In genomic region chr15:83746311-83746710, GRCm38 (mm10) we compare ENCODE assay signal across 10 mouse cellular contexts. TPM values are rescaled to one million over a fixed set of nuclear protein-coding genes. Genes with fewer than 3 reads are reported as not detected.
DNase-seq lines count a peak whose midpoint lies in the region; ATAC-seq and TF ChIP-seq lines count a peak whose summit lies in the region.
"Had no signal": no experiment of that assay in that cellular context is flagged by ENCODE, and none has a peak within 500 bp of the region (broad histone marks: within the 10 kb centered on the region; RNA-seq: fewer than 3 reads in every experiment).

No protein-coding gene starts in this region.

- no peaks in the 10 kb centered on the region for H3K9me3 ChIP-seq in lung, embryonic 14.5 days (ENCODE audit: low read depth, low read length)
- no peaks in the 10 kb centered on the region for H3K9me3 ChIP-seq in lung, postnatal 0 days (ENCODE audit: low read length)
- H3K9me3 ChIP-seq in embryonic facial prominence, embryonic 12.5 days: no peaks in the 10 kb centered on the region
- H3K9me3 ChIP-seq in hindbrain, embryonic 10.5 days: no peaks in the 10 kb centered on the region

- no peak overlapping the region for H3K4me3 ChIP-seq in lung, embryonic 14.5 days (ENCODE audit: low read depth, low read length)
- H3K4me3 ChIP-seq in lung, postnatal 0 days (ENCODE audit: low read depth, low read length): no peak overlapping the region
- H3K4me3 ChIP-seq in embryonic facial prominence, embryonic 12.5 days: no peak overlapping the region
- H3K4me3 ChIP-seq in hindbrain, embryonic 10.5 days: no peak overlapping the region

- ATAC-seq in lung, embryonic 14.5 days (ENCODE audit: insufficient read depth): no peak
- no peak for ATAC-seq in lung, postnatal 0 days
- ATAC-seq in embryonic facial prominence, embryonic 12.5 days (ENCODE audit: insufficient number of reproducible peaks, insufficient read depth, low FRiP score, low TSS enrichment): no peak
- no peak for ATAC-seq in CD4-positive, CD25-positive, alpha-beta regulatory T cell, adult 4 months

- H3K9ac ChIP-seq in lung, embryonic 14.5 days: no peak overlapping the region
- H3K9ac ChIP-seq in lung, postnatal 0 days (replicated peaks; ENCODE audit: low read depth): no peak overlapping the region
- no peak overlapping the region for H3K9ac ChIP-seq in embryonic facial prominence, embryonic 12.5 days

- H3K4me1 ChIP-seq in lung, embryonic 14.5 days (ENCODE audit: insufficient read depth): peaks cover 9% of the 10 kb centered on the region; the same call in 1 of the 2 replicates
- no peaks in the 10 kb centered on the region for H3K4me1 ChIP-seq in lung, postnatal 0 days (ENCODE audit: insufficient read depth, low read depth, low read length)
- peaks cover 26% of the 10 kb centered on the region for H3K4me1 ChIP-seq in embryonic facial prominence, embryonic 12.5 days
- peaks cover 32% of the 10 kb centered on the region for H3K4me1 ChIP-seq in hindbrain, embryonic 10.5 days (replicated peaks)

- 35% methylated on average over 16 of the region's 16 CpGs for WGBS in lung, embryonic 14.5 days
- 41% methylated on average over 16 of the region's 16 CpGs for WGBS in lung, postnatal 0 days
- 60% methylated on average over 16 of the region's 16 CpGs for WGBS in embryonic facial prominence, embryonic 12.5 days
- WGBS in hindbrain, embryonic 10.5 days: 80% methylated on average over 16 of the region's 16 CpGs

- H3K27me3 ChIP-seq in lung, embryonic 14.5 days (ENCODE audit: insufficient read depth, low read length): no peaks in the 10 kb centered on the region
- H3K27me3 ChIP-seq in lung, postnatal 0 days (replicated peaks; ENCODE audit: insufficient read depth, low read length): no peaks in the 10 kb centered on the region
- no peaks in the 10 kb centered on the region for H3K27me3 ChIP-seq in embryonic facial prominence, embryonic 12.5 days
- peaks cover 4% of the 10 kb centered on the region; the same call in 1 of the 2 replicates for H3K27me3 ChIP-seq in hindbrain, embryonic 10.5 days (ENCODE audit: insufficient read depth, poor library complexity, severe bottlenecking)

- peak; percentile 51 for DNase-seq in lung, embryonic 14.5 days
- DNase-seq in lung, postnatal 0 days (ENCODE audit: low spot score): no peak
- DNase-seq in left cerebral cortex, adult 18-20 months (ENCODE audit: low spot score in 2 of 2): peak; percentile 77 to 87
- peak; percentile 64 for DNase-seq in right cerebral cortex, postnatal 14 days
- DNase-seq in hindbrain, embryonic 10.5 days (ENCODE audit: low spot score): no peak
- DNase-seq: cerebellum, adult 9-11 months; thymus, postnatal 25 days had no signal

- TF ChIP-seq EP300 in lung, postnatal 0 days (IDR thresholded peaks at IDR 0.05): no peak

- H3K36me3 ChIP-seq in lung, embryonic 14.5 days (ENCODE audit: insufficient read depth): no peaks in the 10 kb centered on the region
- no peaks in the 10 kb centered on the region for H3K36me3 ChIP-seq in lung, postnatal 0 days (ENCODE audit: insufficient read depth, low read length)
- no peaks in the 10 kb centered on the region for H3K36me3 ChIP-seq in embryonic facial prominence, embryonic 12.5 days
- H3K36me3 ChIP-seq in hindbrain, embryonic 10.5 days: no peaks in the 10 kb centered on the region

- no peak overlapping the region for H3K27ac ChIP-seq in lung, embryonic 14.5 days (ENCODE audit: low read depth)
- H3K27ac ChIP-seq in lung, postnatal 0 days (ENCODE audit: low read length): no peak overlapping the region
- H3K27ac ChIP-seq in embryonic facial prominence, embryonic 12.5 days: peak overlapping the region; percentile 37
- no peak overlapping the region for H3K27ac ChIP-seq in hindbrain, embryonic 10.5 days

- no peak overlapping the region for H3K4me2 ChIP-seq in lung, embryonic 14.5 days
- H3K4me2 ChIP-seq in lung, postnatal 0 days (replicated peaks; ENCODE audit: low read depth, low read length): no peak overlapping the region
- H3K4me2 ChIP-seq in embryonic facial prominence, embryonic 12.5 days (replicated peaks): no peak overlapping the region; the same call in 1 of the 2 replicates

- TF ChIP-seq CTCF in lung, embryonic 14.5 days (IDR thresholded peaks at IDR 0.05; ENCODE audit: low read depth): no peak
- no peak for TF ChIP-seq CTCF in lung, postnatal 0 days (IDR thresholded peaks at IDR 0.05)

RNA-seq across cellular contexts. Expression of gene Scube1, which starts 21.5 kb away (rescaled TPM):
- 4.1 and 6.0 TPM in 2 replicates for polyA plus RNA-seq in lung, embryonic 14.5 days (2014; fragmentation: Nextera tagmentation; extraction: Ambion mirVana)
- 1.6 and 1.9 TPM in 2 replicates for polyA plus RNA-seq in lung, postnatal 0 days (2015; fragmentation: Nextera tagmentation; extraction: Ambion mirVana)
- 48.4 and 57.9 TPM in 2 replicates for polyA plus RNA-seq in embryonic facial prominence, embryonic 12.5 days (2016; fragmentation: Nextera tagmentation; extraction: Ambion mirVana)
- total RNA-seq in left cerebral cortex, adult 18-20 months (2021): 10 to 100 TPM; 51.8 to 67.1 TPM
- polyA plus RNA-seq in CD4-positive, CD25-positive, alpha-beta regulatory T cell, adult 4 months (2017; shearing (Covaris generic)): not detected
- polyA plus RNA-seq in hindbrain, embryonic 10.5 days (2016; fragmentation: Nextera tagmentation; extraction: Ambion mirVana): 62.6 and 70.5 TPM in 2 replicates
- total RNA-seq: granulocyte monocyte progenitor cell, adult 5-6 weeks had no signal

RNA-seq across cellular contexts. Expression of gene Mpped1, which starts 33.0 kb away (rescaled TPM):
- 0.99 and 1.4 TPM in 2 replicates for polyA plus RNA-seq in lung, embryonic 14.5 days (2014; fragmentation: Nextera tagmentation; extraction: Ambion mirVana)
- 0.15 TPM in 1 of 2 replicates, not detected in the other for polyA plus RNA-seq in lung, postnatal 0 days (2015; fragmentation: Nextera tagmentation; extraction: Ambion mirVana)
- 10.1 and 11.5 TPM in 2 replicates for polyA plus RNA-seq in embryonic facial prominence, embryonic 12.5 days (2016; fragmentation: Nextera tagmentation; extraction: Ambion mirVana)
- total RNA-seq in left cerebral cortex, adult 18-20 months (2021): 100 to 1,000 TPM; 206 to 213 TPM
- polyA plus RNA-seq in CD4-positive, CD25-positive, alpha-beta regulatory T cell, adult 4 months (2017; shearing (Covaris generic)): not detected
- polyA plus RNA-seq in hindbrain, embryonic 10.5 days (2016; fragmentation: Nextera tagmentation; extraction: Ambion mirVana): 5.5 TPM in 2 replicates
- total RNA-seq: granulocyte monocyte progenitor cell, adult 5-6 weeks had no signal

Comparison
In these comparisons a context has a peak if more than half of its experiments do, and no peak if none do; other contexts are left out.
1. DNase-seq: peak in lung, embryonic 14.5 days (single experiment), left cerebral cortex, adult 18-20 months (2 of 2) and right cerebral cortex, postnatal 14 days (single experiment); none in lung, postnatal 0 days (single experiment) and hindbrain, embryonic 10.5 days (single experiment).